Mouse (Mus musculus) testis, adult 2 months (tissue): ENCODE results near the gene Zfp316. TPM values are rescaled to one million over a fixed set of nuclear protein-coding genes. Genes with fewer than 3 reads are reported as not detected.

ENCODE experiments used
- H3K27ac ChIP-seq: fragments of 200-500 bp; 2 replicates; pipeline ENCODE4 v1.5.1; 2012; ENCODE audit warnings: low read depth, low read length; ENCODE audit not compliant: control insufficient read depth, insufficient read depth
- H3K27me3 ChIP-seq: fragments of 200-500 bp; 2 replicates; pipeline ENCODE4 v1.6.1; 2012; ENCODE audit warnings: mild to moderate bottlenecking, low read length, moderate library complexity; ENCODE audit not compliant: control insufficient read depth, insufficient read depth
- H3K36me3 ChIP-seq: fragments of 200-500 bp; 2 replicates; pipeline ENCODE4 v1.6.1; 2012; ENCODE audit warnings: mild to moderate bottlenecking, low read length; ENCODE audit not compliant: control insufficient read depth, insufficient read depth
- H3K4me1 ChIP-seq: fragments of 200-500 bp; 2 replicates; pipeline ENCODE4 v1.6.1; 2012; ENCODE audit warnings: low read length; ENCODE audit not compliant: control insufficient read depth, insufficient read depth
- H3K4me3 ChIP-seq: fragments of 200-500 bp; 2 replicates; pipeline ENCODE4 v1.5.1; 2012; ENCODE audit warnings: low read depth, mild to moderate bottlenecking, low read length, moderate library complexity, mixed read lengths; ENCODE audit not compliant: control insufficient read depth
- CTCF ChIP-seq: fragments of 200-500 bp; IDR thresholded peaks from 2 replicates; pipeline ENCODE4 v1.5.1; 2012; ENCODE audit warnings: low read depth, mild to moderate bottlenecking, inconsistent platforms, low read length, moderate library complexity; ENCODE audit not compliant: control insufficient read depth, insufficient read depth, insufficient replicate concordance
- POLR2A ChIP-seq: fragments of 200-500 bp; IDR thresholded peaks from 2 replicates; pipeline ENCODE4 v1.6.1; 2012; ENCODE audit warnings: low read depth, mild to moderate bottlenecking, inconsistent platforms, low read length, moderate library complexity; ENCODE audit not compliant: control insufficient read depth
- polyA plus RNA-seq: library from polyadenylated mRNA; depleted of rRNA; stranded (reverse); fragments of >200 nt; gene quantifications from 2 replicates; pipeline ENCODE4 v1.2.3, GENCODE M21; 2012

The Zfp316 gene
- polyA plus RNA-seq, 1 experiment: 2.0 TPM

GRCm38 (mm10) chr5:143275761-143276160, 5.9 kb upstream of the Zfp316 start:
- no peaks in the 10 kb centered on the region for H3K4me1 ChIP-seq
- H3K4me3 ChIP-seq: no peak overlapping the region
- H3K27me3 ChIP-seq: no peaks in the 10 kb centered on the region
- H3K36me3 ChIP-seq: no peaks in the 10 kb centered on the region
- TF ChIP-seq POLR2A (no peak), CTCF (no peak)
- no peak overlapping the region for H3K27ac ChIP-seq

- Histone ChIP-seq H3K4me1 (peaks cover 14% of the 10 kb centered on the region), H3K27ac (no peak overlapping the region), H3K36me3 (no peaks in the 10 kb centered on the region), H3K27me3 (no peaks in the 10 kb centered on the region), H3K4me3 (no peak overlapping the region)
- no peak for TF ChIP-seq CTCF
- no peak for TF ChIP-seq POLR2A
These were observed 2.9 kb upstream of the Zfp316 start for GRCm38 (mm10) chr5:143272540-143273330.

DNA sequence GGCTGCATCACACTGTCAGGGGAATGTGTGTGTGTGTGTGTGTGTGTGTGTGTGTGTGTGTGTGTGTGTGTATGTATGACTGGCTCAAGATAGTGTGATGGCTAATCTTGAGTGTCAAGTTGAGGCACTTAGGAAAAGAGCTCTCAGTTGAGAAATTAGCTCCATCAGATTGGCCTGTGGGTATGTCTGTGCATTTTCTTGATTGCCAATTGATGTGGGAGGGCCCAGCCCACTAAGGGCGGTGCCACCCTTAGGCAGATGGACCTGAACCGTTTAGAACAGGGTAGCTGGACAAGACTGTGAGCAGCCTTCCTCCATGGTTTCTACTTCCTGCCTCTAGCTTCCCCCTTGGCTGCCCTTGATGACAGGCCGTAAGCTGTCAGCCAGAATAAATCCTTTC, 2.3 kb upstream of the Zfp316 start:
- H3K27ac ChIP-seq: no peak overlapping the region
- no peak overlapping the region for H3K4me3 ChIP-seq
- TF ChIP-seq POLR2A: no peak
- no peak for TF ChIP-seq CTCF

GRCm38 (mm10) chr5:143271642-143272041, 1.8 kb upstream of the Zfp316 start:
- Histone ChIP-seq H3K27ac (no peak overlapping the region), H3K4me3 (no peak overlapping the region), H3K27me3 (no peaks in the 10 kb centered on the region), H3K36me3 (no peaks in the 10 kb centered on the region), H3K4me1 (peaks cover 14% of the 10 kb centered on the region)
- TF ChIP-seq CTCF (no peak), POLR2A (no peak)

More for the DNA sequence above, 2.3 kb upstream of the Zfp316 start:
- Histone ChIP-seq H3K27me3 (no peaks in the 10 kb centered on the region), H3K36me3 (no peaks in the 10 kb centered on the region), H3K4me1 (peaks cover 14% of the 10 kb centered on the region)

DNA sequence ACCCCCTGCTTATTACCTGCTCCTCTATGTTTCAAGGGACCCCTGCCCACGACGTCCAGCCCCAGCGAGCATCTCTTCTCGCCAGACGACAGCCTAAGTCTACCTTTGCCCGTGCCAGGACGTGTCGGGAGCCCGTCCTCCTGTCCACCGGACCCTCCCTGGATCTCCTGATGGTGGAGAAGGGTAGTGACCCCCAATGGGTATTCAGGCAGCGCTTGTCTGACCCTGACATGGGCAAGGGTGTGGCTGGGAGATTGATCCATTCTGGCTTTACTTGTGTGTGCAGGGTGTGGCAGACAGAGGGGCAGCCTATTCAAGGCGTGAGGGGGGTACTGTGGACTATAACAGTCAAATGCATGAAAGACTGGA, 313 bp upstream of the Zfp316 start:
- TF ChIP-seq POLR2A (no peak), CTCF (no peak)
- H3K27ac ChIP-seq: no peak overlapping the region

DNA sequence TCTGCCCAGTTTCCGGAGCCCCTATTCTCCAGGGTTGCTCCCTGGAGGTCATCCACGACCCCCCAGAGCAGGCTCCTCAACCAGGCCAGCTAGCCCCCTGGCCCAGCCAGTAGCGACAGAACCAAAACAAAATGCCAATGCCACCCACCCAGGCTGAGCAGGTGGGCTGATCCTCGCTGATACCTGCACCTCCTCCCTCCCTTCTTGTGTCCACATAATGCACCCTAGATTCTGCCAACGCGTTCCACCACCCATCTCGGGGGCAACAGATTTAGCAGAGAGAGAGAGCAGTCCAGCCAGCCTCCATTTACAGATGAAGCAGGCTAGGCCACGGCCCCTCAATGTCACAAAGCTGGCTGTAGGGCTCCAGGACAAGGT, 848 bp downstream of the Zfp316 start:
- Histone ChIP-seq H3K4me1 (peaks cover 14% of the 10 kb centered on the region), H3K4me3 (peak overlapping the region; percentile 89), H3K36me3 (no peaks in the 10 kb centered on the region), H3K27ac (no peak overlapping the region), H3K27me3 (no peaks in the 10 kb centered on the region)
- TF ChIP-seq POLR2A: no peak
- TF ChIP-seq CTCF: no peak

More for the DNA sequence above, 313 bp upstream of the Zfp316 start:
- no peaks in the 10 kb centered on the region for H3K27me3 ChIP-seq
- no peaks in the 10 kb centered on the region for H3K36me3 ChIP-seq
- peak overlapping the region; percentile 89 for H3K4me3 ChIP-seq
- H3K4me1 ChIP-seq: peaks cover 14% of the 10 kb centered on the region

- TF ChIP-seq POLR2A (no peak), CTCF (no peak)
- H3K36me3 ChIP-seq: no peaks in the 10 kb centered on the region
- H3K4me3 ChIP-seq: no peak overlapping the region
- peaks cover 14% of the 10 kb centered on the region for H3K4me1 ChIP-seq
- H3K27me3 ChIP-seq: no peaks in the 10 kb centered on the region
- H3K27ac ChIP-seq: no peak overlapping the region
These were observed 3.0 kb downstream of the Zfp316 start for GRCm38 (mm10) chr5:143266794-143267193.
